Mouse (Mus musculus) urinary bladder, postnatal 14 days (tissue): ENCODE measurements at regions not wholly inside any gene's neighbourhood (a gene's known extent, or its start where the extent isn't known, plus 50 kb on each side); places are given as distances from the start of the nearest gene placed in this dataset.
A peak's percentile ranks its signal among the peaks of the same experiment; 100 is the strongest.

Experiments
- DNase-seq: peaks from one replicate; pipeline ENCODE4 v3.0.0; 2021; ENCODE audit warnings: low spot score

- no peak for DNase-seq
These were observed 466.0 kb downstream of the Epha4 start for GRCm38 (mm10) chr1:77048720-77049406.

GRCm38 (mm10) chr1:77051239-77051638 is 463.6 kb downstream of the Epha4 start:
- no peak for DNase-seq

- DNase-seq = no peak
These were observed 460.9 kb downstream of the Epha4 start for GRCm38 (mm10) chr1:77053837-77054540.

- no peak for DNase-seq
These were observed 452.4 kb downstream of the Epha4 start for GRCm38 (mm10) chr1:77062468-77062867.

GRCm38 (mm10) chr1:77073071-77073470 is 441.8 kb downstream of the Epha4 start:
- no peak for DNase-seq

- DNase-seq = no peak
These were observed 439.7 kb downstream of the Epha4 start for GRCm38 (mm10) chr1:77074926-77075885.

- DNase-seq = peak; percentile 28
These were observed 434.1 kb downstream of the Epha4 start for GRCm38 (mm10) chr1:77080767-77081166.

- peak; percentile 20 for DNase-seq
These were observed 433.2 kb downstream of the Epha4 start for GRCm38 (mm10) chr1:77081660-77082059.

- no peak for DNase-seq
These were observed 432.5 kb downstream of the Epha4 start for GRCm38 (mm10) chr1:77082410-77082809.

GRCm38 (mm10) chr1:77093551-77093950 is 421.3 kb downstream of the Epha4 start:
- DNase-seq = no peak

GRCm38 (mm10) chr1:77101726-77102272 is 413.1 kb downstream of the Epha4 start:
- DNase-seq = no peak

GRCm38 (mm10) chr1:77102421-77103133 is 412.3 kb downstream of the Epha4 start:
- peak; percentile 59 for DNase-seq

- no peak for DNase-seq
These were observed 404.8 kb downstream of the Epha4 start for GRCm38 (mm10) chr1:77109861-77110785.

GRCm38 (mm10) chr1:77128411-77128810 is 386.5 kb downstream of the Epha4 start:
- DNase-seq = no peak

GRCm38 (mm10) chr1:77137663-77138062 is 377.2 kb downstream of the Epha4 start:
- DNase-seq = no peak

GRCm38 (mm10) chr1:77140906-77141305 is 374.0 kb downstream of the Epha4 start:
- DNase-seq = no peak

- DNase-seq = no peak
These were observed 366.8 kb downstream of the Epha4 start for GRCm38 (mm10) chr1:77148052-77148451.

- no peak for DNase-seq
These were observed 346.6 kb downstream of the Epha4 start for GRCm38 (mm10) chr1:77168316-77168715.

GRCm38 (mm10) chr1:77172463-77172862 is 342.4 kb downstream of the Epha4 start:
- DNase-seq = no peak

GRCm38 (mm10) chr1:77174801-77175200 is 340.1 kb downstream of the Epha4 start:
- no peak for DNase-seq
